Mouse (Mus musculus) CH12.LX (cell line): ENCODE data around the gene Xiap. TPM values are rescaled to one million over a fixed set of nuclear protein-coding genes. Genes with fewer than 3 reads are reported as not detected.
A peak's percentile ranks its signal among the peaks of the same experiment; 100 is the strongest.

Experiments
- DNase-seq: peaks from one replicate; pipeline ENCODE4 v3.0.0-alpha.2; 2013; ENCODE audit errors: extremely low read depth
- H3K27ac ChIP-seq: 2 replicates; pipeline ENCODE4 v1.5.1; 2012; ENCODE audit warnings: low read depth, mild to moderate bottlenecking, control low read depth, moderate library complexity; ENCODE audit not compliant: insufficient read depth
- H3K27me3 ChIP-seq: replicated peaks from 2 replicates; pipeline ENCODE3; 2012; ENCODE audit warnings: inconsistent platforms
- H3K36me3 ChIP-seq, 2 experiments: replicated peaks in 1 of 2; 2 replicates each; pipeline versions ENCODE3 to v1.6.1; 2012; ENCODE audit warnings: inconsistent platforms in 1 of 2, low read length in 1 of 2, mild to moderate bottlenecking in 1 of 2, mixed read lengths in 1 of 2, moderate library complexity in 1 of 2; ENCODE audit not compliant: control insufficient read depth in 1 of 2, insufficient read depth in 1 of 2
- H3K4me1 ChIP-seq, 2 experiments: 2 replicates each; pipeline ENCODE4 v1.6.1; 2012; ENCODE audit warnings: inconsistent platforms in 1 of 2, moderate library complexity in 1 of 2; ENCODE audit not compliant: insufficient read depth in 2 of 2, control insufficient read depth in 1 of 2
- H3K4me2 ChIP-seq: 2 replicates; pipeline ENCODE4 v1.6.1; 2012; ENCODE audit warnings: low read depth, mild to moderate bottlenecking, control low read depth; ENCODE audit not compliant: poor library complexity, insufficient read depth, severe bottlenecking
- H3K4me3 ChIP-seq, 3 experiments: fragments of 150-350 bp in 1 of 3; sonication (generic) in 1 of 3; replicated peaks in 1 of 3; 2 replicates each; pipeline versions ENCODE3 to v1.5.1; 2011 to 2012; ENCODE audit warnings: low read depth in 2 of 3, low read length in 2 of 3, mild to moderate bottlenecking in 2 of 3, moderate library complexity in 2 of 3, control low read depth in 1 of 3, improper control_type of control experiment in 1 of 3, inconsistent platforms in 1 of 3, mixed read lengths in 1 of 3; ENCODE audit not compliant: poor library complexity in 1 of 3
- H3K79me2 ChIP-seq: replicated peaks from 2 replicates; pipeline ENCODE4 v1.6.1; 2012; ENCODE audit warnings: mild to moderate bottlenecking, moderate library complexity; ENCODE audit not compliant: control insufficient read depth, poor library complexity, insufficient read depth, severe bottlenecking; ENCODE audit errors: extremely low read depth
- H3K9ac ChIP-seq: 2 replicates; pipeline ENCODE4 v1.6.1; 2012; ENCODE audit warnings: low read depth, mild to moderate bottlenecking, control low read depth, moderate library complexity; ENCODE audit not compliant: insufficient read depth
- H3K9me3 ChIP-seq: replicated peaks from 2 replicates; pipeline ENCODE3; 2012; ENCODE audit warnings: low read length, inconsistent platforms, mixed read lengths
- BHLHE40 ChIP-seq: IDR thresholded peaks from 2 replicates; pipeline ENCODE4 v1.6.1; 2011; ENCODE audit warnings: mild to moderate bottlenecking, low read depth, low read length, improper control_type of control experiment
- CHD1 ChIP-seq: IDR thresholded peaks from 2 replicates; pipeline ENCODE4 v1.6.1; 2012; ENCODE audit warnings: low read depth, low read length, improper control_type of control experiment, inconsistent platforms
- CHD2 ChIP-seq: IDR thresholded peaks from 2 replicates; pipeline ENCODE4 v1.6.1; 2011; ENCODE audit warnings: low read length, improper control_type of control experiment
- E2F4 ChIP-seq: IDR thresholded peaks from 2 replicates; pipeline ENCODE4 v1.6.1; 2011; ENCODE audit warnings: low read depth, low read length, improper control_type of control experiment; ENCODE audit not compliant: insufficient replicate concordance
- ETS1 ChIP-seq: conservative IDR thresholded peaks from 2 replicates; pipeline ENCODE4 v1.6.1; 2012; ENCODE audit warnings: low read depth, mild to moderate bottlenecking, inconsistent platforms, low read length, improper control_type of control experiment, moderate library complexity
- GABPA ChIP-seq: IDR thresholded peaks from 2 replicates; pipeline ENCODE4 v1.6.1; 2012; ENCODE audit warnings: low read depth, low read length, improper control_type of control experiment, inconsistent platforms; ENCODE audit not compliant: insufficient replicate concordance
- IRF4 ChIP-seq: IDR thresholded peaks from 2 replicates; pipeline ENCODE4 v1.6.1; 2014; ENCODE audit warnings: low read depth, mild to moderate bottlenecking, inconsistent platforms, low read length, improper control_type of control experiment
- JUN ChIP-seq: IDR thresholded peaks from 2 replicates; pipeline ENCODE4 v1.6.1; 2011; ENCODE audit warnings: low read depth, mild to moderate bottlenecking, low read length, improper control_type of control experiment, moderate library complexity; ENCODE audit not compliant: insufficient read depth
- JUND ChIP-seq: conservative IDR thresholded peaks from 2 replicates; pipeline ENCODE4 v1.6.1; 2011; ENCODE audit warnings: low read depth, low read length, improper control_type of control experiment
- KAT2A ChIP-seq: IDR thresholded peaks from 2 replicates; pipeline ENCODE4 v1.6.1; 2012; ENCODE audit warnings: low read length, improper control_type of control experiment, inconsistent platforms; ENCODE audit not compliant: insufficient replicate concordance
- MAFK ChIP-seq: IDR thresholded peaks from 2 replicates; pipeline ENCODE4 v1.6.1; 2011; ENCODE audit warnings: low read length, improper control_type of control experiment; ENCODE audit not compliant: insufficient replicate concordance
- MAX ChIP-seq: IDR thresholded peaks from 2 replicates; pipeline ENCODE4 v1.6.1; 2011; ENCODE audit warnings: low read length, improper control_type of control experiment
- MAZ ChIP-seq: IDR thresholded peaks from 2 replicates; pipeline ENCODE4 v1.6.1; 2012; ENCODE audit warnings: low read depth, mild to moderate bottlenecking, inconsistent platforms, low read length, improper control_type of control experiment, moderate library complexity
- MEF2A ChIP-seq: IDR thresholded peaks from 2 replicates; pipeline ENCODE4 v1.6.1; 2014; ENCODE audit warnings: low read depth, mild to moderate bottlenecking, inconsistent platforms, low read length, improper control_type of control experiment, borderline replicate concordance
- MXI1 ChIP-seq: IDR thresholded peaks from 2 replicates; pipeline ENCODE4 v1.6.1; 2011; ENCODE audit warnings: mild to moderate bottlenecking, low read depth, low read length, improper control_type of control experiment
- MYC ChIP-seq: IDR thresholded peaks from 2 replicates; pipeline ENCODE4 v1.6.1; 2011; ENCODE audit warnings: low read depth, mild to moderate bottlenecking, improper control_type of control experiment, low read length
- NELFE ChIP-seq: IDR thresholded peaks from 2 replicates; pipeline ENCODE4 v1.6.1; 2011; ENCODE audit warnings: low read depth, low read length, improper control_type of control experiment
- NRF1 ChIP-seq: IDR thresholded peaks from 2 replicates; pipeline ENCODE4 v1.6.1; 2014; ENCODE audit warnings: low read depth, mild to moderate bottlenecking, inconsistent platforms, low read length, improper control_type of control experiment, moderate library complexity
- PAX5 ChIP-seq: IDR thresholded peaks from 2 replicates; pipeline ENCODE4 v1.6.1; 2012; ENCODE audit warnings: low read length, inconsistent platforms, mixed read lengths
- POLR2A ChIP-seq: IDR thresholded peaks from 2 replicates; pipeline ENCODE4 v1.6.1; 2011; ENCODE audit warnings: low read depth, mild to moderate bottlenecking, improper control_type of control experiment, low read length
- POLR2AphosphoS2 ChIP-seq: IDR thresholded peaks from 2 replicates; pipeline ENCODE4 v1.6.1; 2011; ENCODE audit warnings: low read depth, low read length, improper control_type of control experiment
- RAD21 ChIP-seq: IDR thresholded peaks from 2 replicates; pipeline ENCODE4 v1.6.1; 2011; ENCODE audit warnings: low read depth, mild to moderate bottlenecking, low read length, improper control_type of control experiment, moderate library complexity
- RCOR1 ChIP-seq: conservative IDR thresholded peaks from 2 replicates; pipeline ENCODE4 v1.6.1; 2012; ENCODE audit warnings: low read depth, mild to moderate bottlenecking, inconsistent platforms, low read length, improper control_type of control experiment
- SIN3A ChIP-seq: IDR thresholded peaks from 2 replicates; pipeline ENCODE4 v1.6.1; 2012; ENCODE audit warnings: low read length, improper control_type of control experiment, inconsistent platforms
- SMC3 ChIP-seq: IDR thresholded peaks from 2 replicates; pipeline ENCODE4 v1.6.1; 2011; ENCODE audit warnings: low read depth, low read length, improper control_type of control experiment
- TBP ChIP-seq: conservative IDR thresholded peaks from 2 replicates; pipeline ENCODE4 v1.6.1; 2011; ENCODE audit warnings: low read depth, low read length, improper control_type of control experiment
- TCF12 ChIP-seq: IDR thresholded peaks from 2 replicates; pipeline ENCODE4 v1.6.1; 2014; ENCODE audit warnings: low read depth, mild to moderate bottlenecking, inconsistent platforms, low read length, improper control_type of control experiment
- UBTF ChIP-seq: IDR thresholded peaks from 2 replicates; pipeline ENCODE4 v1.6.1; 2012; ENCODE audit warnings: low read depth, mild to moderate bottlenecking, inconsistent platforms, low read length, improper control_type of control experiment, moderate library complexity
- USF1 ChIP-seq: IDR thresholded peaks from 2 replicates; pipeline ENCODE4 v1.6.1; 2014; ENCODE audit warnings: low read depth, mild to moderate bottlenecking, inconsistent platforms, low read length, improper control_type of control experiment
- USF2 ChIP-seq: conservative IDR thresholded peaks from 2 replicates; pipeline ENCODE4 v1.6.1; 2011; ENCODE audit warnings: low read depth, low read length, improper control_type of control experiment
- ZKSCAN1 ChIP-seq: IDR thresholded peaks from 2 replicates; pipeline ENCODE4 v1.6.1; 2012; ENCODE audit warnings: low read depth, inconsistent platforms, low read length, improper control_type of control experiment, borderline replicate concordance
- ZMIZ1 ChIP-seq: IDR thresholded peaks from 2 replicates; pipeline ENCODE4 v1.6.1; 2012; ENCODE audit warnings: low read depth, mild to moderate bottlenecking, inconsistent platforms, low read length, improper control_type of control experiment
- ZNF384 ChIP-seq: IDR thresholded peaks from 2 replicates; pipeline ENCODE4 v1.6.1; 2012; ENCODE audit warnings: low read depth, low read length, improper control_type of control experiment, inconsistent platforms
- dilution Hi-C: fragments of 300-500 bp; cut with MboI; formaldehyde crosslinking; loops from 2 replicates; pipeline ENCODE4 v1.14.3; 2020; ENCODE audit warnings: low sequenced_read_pairs; ENCODE audit not compliant: extremely low pct_unique_long_range_greater_than_20kb, extremely low pct_ligation_motif_present
- in situ Hi-C: fragments of 300-500 bp; cut with MboI; formaldehyde crosslinking; loops from 3 replicates; pipeline ENCODE4 v1.14.3; 2019; ENCODE audit warnings: low sequenced_read_pairs, low pct_ligation_motif_present, low pct_unique_long_range_greater_than_20kb, mixed read lengths
- polyA plus RNA-seq: library from polyadenylated mRNA; unstranded; fragments of >175 nt; gene quantifications from 2 replicates; pipeline ENCODE4 v1.2.1, GENCODE M21; 2012; ENCODE audit warnings: low read depth; ENCODE audit not compliant: insufficient read length
- total RNA-seq, 2 experiments: library from RNA; depleted of rRNA; stranded (reverse); fragments of 300-350 nt in 1 of 2; fragments of >200 nt in 1 of 2; gene quantifications; 2 replicates each; pipeline ENCODE4 v1.2.3; 2012 to 2014

The Xiap gene
- total and polyA plus RNA-seq, 3 experiments: 11.7 to 26.7 (median 17.9) TPM

GRCm38 (mm10) chrX:42149557-42150345 is 90.3 kb downstream of the Xiap start (continued):
- no peak for TF ChIP-seq KAT2A
- no peak for TF ChIP-seq ZNF384
- TF ChIP-seq POLR2A: peak; percentile 43; the same call in 1 of the 2 replicates
- TF ChIP-seq NRF1: peak; percentile 12; the same call in 1 of the 2 replicates
- no peak for TF ChIP-seq ZKSCAN1
- TF ChIP-seq BHLHE40: no peak
- TF ChIP-seq JUND: no peak

- dilution Hi-C loops: no loop called here
- H3K36me3 ChIP-seq: no peaks in the 10 kb centered on the region
- peak overlapping the region; percentile 98 for H3K9ac ChIP-seq
- H3K27me3 ChIP-seq: no peaks in the 10 kb centered on the region
- TF ChIP-seq ETS1 (no peak), IRF4 (0 out of 2 replicates have a peak, but pooled peaks have one; percentile 23), SMC3 (no peak), USF2 (no peak), MAZ (peak; percentile 57; the same call in 1 of the 2 replicates), ZNF384 (no peak), PAX5 (no peak), MAFK (no peak), MXI1 (no peak), ZKSCAN1 (no peak), NELFE (0 out of 2 replicates have a peak, but pooled peaks have one; percentile 5), SIN3A (no peak), RAD21 (no peak), UBTF (no peak), RCOR1 (no peak), USF1 (no peak), MAX (no peak), TCF12 (peak; percentile 33; the same call in 1 of the 2 replicates), E2F4 (peak; percentile 38; the same call in 1 of the 2 replicates), ZMIZ1 (no peak), MEF2A (no peak), JUN (no peak), GABPA (no peak), NRF1 (no peak), BHLHE40 (0 out of 2 replicates have a peak, but pooled peaks have one; percentile 1), POLR2A (no peak), MYC (no peak), CHD1 (no peak), TBP (no peak), CHD2 (peak; percentile 77), POLR2AphosphoS2 (no peak)
- peaks cover 29% of the 10 kb centered on the region for H3K79me2 ChIP-seq
- H3K4me3 ChIP-seq: peak overlapping the region; percentile 67 to 88 (median 70)
- in situ Hi-C loops: no loop called here
- peak; percentile 78 for DNase-seq
- no peak overlapping the region for H3K4me2 ChIP-seq
- H3K9me3 ChIP-seq: no peaks in the 10 kb centered on the region
- peak overlapping the region; percentile 93 for H3K27ac ChIP-seq
- peaks cover 0 to 5% of the 10 kb centered on the region in 2 experiments; a peak in 1 of 4 replicates for H3K4me1 ChIP-seq
These were observed 91.0 kb downstream of the Xiap start for GRCm38 (mm10) chrX:42150346-42151023.
